Mouse (Mus musculus): Measurements from ENCODE around the gene Cxcl17.
A peak's percentile ranks its signal among the peaks of the same experiment; 100 is the strongest.

Gene Cxcl17

GRCm38 (mm10) chr7:25391856-25392453, 20.7 kb downstream of the Cxcl17 start:
- no peak for DNase-seq (ENCODE audit: low spot score in 2 of 2)

- DNase-seq (ENCODE audit: low spot score in 2 of 2), result no peak
These were observed 21.7 kb downstream of the Cxcl17 start for GRCm38 (mm10) chr7:25390986-25391385.

GRCm38 (mm10) chr7:25390054-25390770, 22.5 kb downstream of the Cxcl17 start:
- no peak for DNase-seq (ENCODE audit: low spot score in 2 of 2)

GRCm38 (mm10) chr7:25388916-25389315, 23.8 kb downstream of the Cxcl17 start:
- no peak for DNase-seq (ENCODE audit: low spot score in 2 of 2)

GRCm38 (mm10) chr7:25387811-25388440, 24.8 kb downstream of the Cxcl17 start:
- DNase-seq (ENCODE audit: low spot score in 2 of 2), result no peak

GRCm38 (mm10) chr7:25385850-25386555, 26.7 kb downstream of the Cxcl17 start:
- DNase-seq (ENCODE audit: low spot score in 2 of 2), result no peak

GRCm38 (mm10) chr7:25385259-25385658, 27.4 kb downstream of the Cxcl17 start:
- no peak for DNase-seq (ENCODE audit: low spot score in 2 of 2)

GRCm38 (mm10) chr7:25384818-25385217, 27.9 kb downstream of the Cxcl17 start:
- no peak for DNase-seq (ENCODE audit: low spot score in 2 of 2)

- no peak for DNase-seq (ENCODE audit: low spot score in 2 of 2)
These were observed 28.4 kb downstream of the Cxcl17 start for GRCm38 (mm10) chr7:25384318-25384717.

GRCm38 (mm10) chr7:25383891-25384290, 28.8 kb downstream of the Cxcl17 start:
- DNase-seq (ENCODE audit: low spot score in 2 of 2), result no peak

- DNase-seq (ENCODE audit: low spot score in 2 of 2), result no peak
These were observed 29.3 kb downstream of the Cxcl17 start for GRCm38 (mm10) chr7:25383385-25383784.

GRCm38 (mm10) chr7:25382541-25382940, 30.1 kb downstream of the Cxcl17 start:
- no peak for DNase-seq (ENCODE audit: low spot score in 2 of 2)

GRCm38 (mm10) chr7:25381284-25381680, 31.4 kb downstream of the Cxcl17 start:
- DNase-seq (ENCODE audit: low spot score in 2 of 2), result no peak

GRCm38 (mm10) chr7:25380392-25381283, 32.0 kb downstream of the Cxcl17 start:
- DNase-seq (ENCODE audit: low spot score in 2 of 2), result no peak

GRCm38 (mm10) chr7:25379551-25380351, 32.9 kb downstream of the Cxcl17 start:
- DNase-seq (ENCODE audit: low spot score in 2 of 2), result no peak

GRCm38 (mm10) chr7:25378181-25379100, 34.2 kb downstream of the Cxcl17 start:
- no peak for DNase-seq (ENCODE audit: low spot score in 2 of 2)

GRCm38 (mm10) chr7:25377100-25377700, 35.5 kb downstream of the Cxcl17 start:
- DNase-seq (ENCODE audit: low spot score in 2 of 2), result no peak

GRCm38 (mm10) chr7:25376556-25376955, 36.1 kb downstream of the Cxcl17 start:
- DNase-seq (ENCODE audit: low spot score in 2 of 2), result peak; percentile 91 to 95

GRCm38 (mm10) chr7:25372441-25372840, 40.2 kb downstream of the Cxcl17 start:
- no peak for DNase-seq (ENCODE audit: low spot score in 2 of 2)

Data from frontal cortex, postnatal 25 days (tissue).